Mouse (Mus musculus) heart, embryonic 16.5 days (tissue): ENCODE results near the gene Slc52a3. TPM values are rescaled to one million over a fixed set of nuclear protein-coding genes. Genes with fewer than 3 reads are reported as not detected.
A peak's percentile ranks its signal among the peaks of the same experiment; 100 is the strongest.
"Not testable (repeated sequence)": the region's sequence is repeated elsewhere in the genome, so short reads cannot be mapped to it uniquely, and the experiment has no call there.

ENCODE experiments used
- ATAC-seq: fragments of 200-750 bp; cut with Nextera tagmentation; replicated peaks from 2 replicates; pipeline ENCODE4 v1.8.0; 2017; ENCODE audit warnings: moderate number of reproducible peaks; ENCODE audit not compliant: insufficient read depth, low FRiP score; ENCODE audit errors: extremely low read depth
- H3K27ac ChIP-seq: fragments of 300-500 bp; sonication (generic); 2 replicates; pipeline ENCODE4 v1.5.1; 2014; ENCODE audit warnings: mild to moderate bottlenecking, low read length, control low read depth, moderate library complexity
- H3K27me3 ChIP-seq: fragments of 300-500 bp; sonication (generic); 2 replicates; pipeline ENCODE4 v1.6.1; 2014; ENCODE audit warnings: low read length, mixed read lengths; ENCODE audit not compliant: control insufficient read depth, insufficient read depth
- H3K36me3 ChIP-seq: fragments of 300-500 bp; sonication (generic); 2 replicates; pipeline ENCODE4 v1.6.1; 2014; ENCODE audit not compliant: control insufficient read depth, insufficient read depth
- H3K4me1 ChIP-seq: fragments of 300-500 bp; sonication (generic); 2 replicates; pipeline ENCODE4 v1.6.1; 2014; ENCODE audit warnings: low read length, mixed read lengths; ENCODE audit not compliant: control insufficient read depth, insufficient read depth
- H3K4me2 ChIP-seq: fragments of 300-500 bp; sonication (generic); 2 replicates; pipeline ENCODE4 v1.6.1; 2014; ENCODE audit warnings: low read depth, mild to moderate bottlenecking, control low read depth, low read length
- H3K4me3 ChIP-seq: fragments of 300-500 bp; sonication (generic); 2 replicates; pipeline ENCODE4 v1.5.1; 2014; ENCODE audit warnings: mild to moderate bottlenecking, control low read depth, low read length
- H3K9ac ChIP-seq: fragments of 300-500 bp; sonication (generic); 2 replicates; pipeline ENCODE4 v1.6.1; 2014; ENCODE audit warnings: low read length, control low read depth
- H3K9me3 ChIP-seq: fragments of 300-500 bp; sonication (generic); replicated peaks from 2 replicates; pipeline ENCODE4 v1.6.1; 2016; ENCODE audit warnings: low read length; ENCODE audit not compliant: control insufficient read depth
- WGBS: fragments of 180-500 bp; shearing (Covaris S2); extraction: QIAGEN DNeasy Blood & Tissue Kit; methylation state at CpG from one replicate; pipeline ENCODE4 v1.1.7; 2014; 5-methylcytosine and 5-hydroxymethylcytosine counted together
- polyA plus RNA-seq: library from polyadenylated mRNA; unstranded; fragments of >200 nt; fragmentation: Nextera tagmentation; extraction: Ambion mirVana; gene quantifications from 2 replicates; pipeline ENCODE4 v1.2.1, GENCODE M21; 2015

Gene Slc52a3
- polyA plus RNA-seq, 1 experiment from 2014 or later, result 1.1 TPM

DNA sequence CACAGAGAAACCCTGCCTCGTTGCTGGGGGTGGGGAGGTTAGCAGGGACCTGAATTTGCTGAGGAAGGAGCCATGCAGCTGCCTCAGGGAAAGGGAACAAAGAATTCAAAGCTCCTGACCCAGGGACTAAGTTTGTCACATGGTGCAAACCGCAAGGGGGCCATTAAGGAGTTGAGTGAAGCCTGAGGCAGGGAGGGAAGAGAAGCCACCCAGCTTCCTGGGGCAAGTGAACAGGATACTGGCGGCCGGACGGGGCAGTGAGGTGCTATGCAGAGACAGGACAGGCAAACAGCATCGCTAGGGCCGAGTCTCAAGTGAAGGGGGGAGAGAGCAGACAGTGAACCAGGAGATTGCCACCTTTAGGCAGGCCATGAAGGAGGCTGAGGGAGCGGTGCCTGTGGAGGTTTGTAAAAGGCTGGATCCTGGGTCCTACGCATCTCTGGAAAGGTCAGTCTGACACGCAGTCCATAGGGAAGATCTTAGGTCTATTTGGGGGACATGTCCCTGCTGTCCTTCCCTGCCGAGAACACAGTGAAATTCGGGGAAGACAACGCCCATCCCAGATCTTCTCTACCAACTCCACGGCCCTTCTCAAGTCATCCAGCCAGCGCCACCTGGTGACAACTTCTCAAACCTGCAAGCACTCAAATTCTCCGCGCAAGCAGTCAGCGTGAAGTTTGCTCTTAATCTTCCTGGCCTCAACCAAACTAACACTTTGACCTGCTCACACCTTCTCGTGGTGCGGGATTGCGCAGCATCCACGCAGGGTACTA, 1.8 kb upstream of the Slc52a3 start:
- Histone ChIP-seq H3K9ac (no peak overlapping the region), H3K36me3 (no peaks in the 10 kb centered on the region), H3K27ac (no peak overlapping the region), H3K4me2 (peak overlapping the region; percentile 47), H3K27me3 (peaks cover 44% of the 10 kb centered on the region), H3K9me3 (no peaks in the 10 kb centered on the region), H3K4me1 (peaks cover 3% of the 10 kb centered on the region; the same call in 1 of the 2 replicates), H3K4me3 (no peak overlapping the region; the same call in 1 of the 2 replicates)
- WGBS, result 7% methylated on average over 22 of the region's 22 CpGs
- no peak; the same call in 1 of the 2 replicates for ATAC-seq

DNA sequence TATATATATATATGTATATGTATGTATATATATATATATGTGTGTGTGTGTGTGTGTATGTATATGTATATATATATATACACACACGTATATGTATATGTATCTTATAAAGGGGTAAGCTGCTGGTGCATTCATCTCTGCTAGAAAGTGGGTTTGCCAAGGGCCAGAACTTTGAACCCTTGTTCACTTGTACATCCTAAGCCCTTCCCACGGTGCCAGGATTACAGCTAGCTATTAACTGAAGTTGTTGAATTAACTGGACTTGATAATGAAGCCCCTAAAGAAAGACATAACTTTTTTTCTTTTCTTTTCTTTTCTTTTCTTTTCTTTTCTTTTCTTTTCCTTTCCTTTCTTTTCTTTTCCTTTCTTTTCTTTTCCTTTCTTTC, 872 bp downstream of the Slc52a3 start:
- not testable (repeated sequence) for H3K9me3 ChIP-seq, H3K4me3 ChIP-seq, H3K4me1 ChIP-seq, H3K4me2 ChIP-seq, ATAC-seq, H3K36me3 ChIP-seq, H3K9ac ChIP-seq, H3K27ac ChIP-seq
- H3K27me3 ChIP-seq, result peaks cover 58% of the 10 kb centered on the region
- 60% methylated on average over 2 of the region's 2 CpGs for WGBS

DNA sequence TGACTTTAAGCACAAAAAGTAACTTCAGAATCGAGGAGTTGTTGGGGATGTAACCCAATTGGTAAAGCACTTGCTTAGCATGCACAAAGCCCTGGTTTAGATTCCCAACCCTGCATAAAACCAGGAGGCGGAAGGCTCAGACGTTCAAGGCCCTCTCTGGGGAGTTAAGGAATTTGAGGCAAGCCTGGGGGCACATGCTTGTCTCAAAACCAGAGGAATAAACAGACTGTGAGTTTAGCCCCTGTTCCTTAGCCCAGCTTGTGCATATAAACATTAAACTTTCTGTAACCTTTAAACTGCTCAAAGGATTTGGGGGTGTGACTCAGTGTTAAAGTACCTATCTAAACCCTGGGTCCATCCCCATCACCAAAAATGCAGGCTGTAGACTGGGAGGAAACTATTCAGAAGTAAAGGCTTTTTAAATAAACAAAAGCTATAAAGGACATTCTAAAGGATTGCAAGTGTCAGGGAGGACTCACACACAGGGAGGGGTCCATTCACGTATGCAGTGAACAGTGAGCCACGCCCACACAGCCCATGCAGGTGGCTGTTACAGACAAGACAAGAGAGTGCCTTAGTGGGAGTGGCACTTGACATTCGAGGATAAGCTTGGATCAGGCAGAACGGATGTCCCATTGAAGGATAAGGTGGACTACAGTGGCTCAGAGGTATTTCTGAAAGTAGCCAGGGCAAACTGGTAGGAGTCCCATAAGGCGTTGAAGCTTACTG, 1.6 kb downstream of the Slc52a3 start:
- H3K9me3 ChIP-seq, result no peaks in the 10 kb centered on the region
- no peak for ATAC-seq
- H3K27me3 ChIP-seq, result peaks cover 58% of the 10 kb centered on the region
- no peaks in the 10 kb centered on the region for H3K36me3 ChIP-seq
- H3K4me3 ChIP-seq, result no peak overlapping the region
- H3K4me2 ChIP-seq, result no peak overlapping the region
- H3K4me1 ChIP-seq, result peaks cover 6% of the 10 kb centered on the region; the same call in 1 of the 2 replicates
- H3K9ac ChIP-seq, result no peak overlapping the region
- WGBS, result 49% methylated on average over 8 of the region's 8 CpGs
- no peak overlapping the region for H3K27ac ChIP-seq

DNA sequence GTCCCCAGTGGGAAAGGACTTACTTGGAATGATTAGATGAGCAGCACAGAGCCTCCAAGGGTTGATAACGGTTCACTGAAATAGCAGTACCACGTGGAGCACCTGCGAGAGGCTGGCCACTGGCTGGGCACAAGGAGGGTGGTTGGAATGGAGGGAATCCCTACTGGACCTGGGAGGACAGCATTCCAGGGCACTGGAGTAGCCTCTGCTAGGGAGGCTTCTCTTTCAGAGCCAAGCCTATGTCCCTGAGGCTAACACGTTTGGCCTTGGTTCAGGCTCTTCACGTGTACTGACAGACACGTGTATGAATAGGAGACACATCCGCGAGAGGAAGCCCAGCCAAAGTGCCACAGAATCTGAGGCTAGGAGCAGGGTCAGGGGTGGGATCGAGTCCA, 2.2 kb downstream of the Slc52a3 start:
- Histone ChIP-seq H3K27me3 (peaks cover 54% of the 10 kb centered on the region), H3K4me3 (no peak overlapping the region), H3K27ac (no peak overlapping the region), H3K9me3 (no peaks in the 10 kb centered on the region), H3K4me2 (no peak overlapping the region), H3K36me3 (no peaks in the 10 kb centered on the region), H3K9ac (no peak overlapping the region), H3K4me1 (peaks cover 6% of the 10 kb centered on the region; the same call in 1 of the 2 replicates)
- 55% methylated on average over 9 of the region's 9 CpGs for WGBS
- no peak for ATAC-seq

DNA sequence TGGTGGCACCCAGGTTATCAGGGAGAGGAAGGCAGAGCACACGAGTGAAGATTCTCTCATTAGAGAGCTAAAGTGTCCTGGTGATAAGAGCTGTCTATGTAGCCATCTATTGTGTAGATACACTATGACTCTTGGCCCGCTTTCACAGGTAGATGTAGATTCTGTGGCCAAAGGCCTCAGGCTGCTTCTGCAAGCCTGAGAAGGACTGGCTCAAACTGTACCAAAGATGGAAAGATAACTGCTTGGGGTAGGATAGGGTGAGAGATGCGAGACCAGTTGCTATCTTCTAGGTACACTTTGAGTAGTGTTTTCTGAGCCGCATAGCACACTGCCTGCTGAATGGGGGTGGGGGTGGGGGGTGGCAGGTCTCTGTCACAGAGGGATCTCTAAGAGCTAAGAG, 2.6 kb downstream of the Slc52a3 start:
- H3K36me3 ChIP-seq, result no peaks in the 10 kb centered on the region
- H3K27me3 ChIP-seq, result peaks cover 49% of the 10 kb centered on the region
- ATAC-seq, result no peak
- no peak overlapping the region for H3K4me2 ChIP-seq
- peaks cover 6% of the 10 kb centered on the region; the same call in 1 of the 2 replicates for H3K4me1 ChIP-seq
- H3K9me3 ChIP-seq, result no peaks in the 10 kb centered on the region
- H3K27ac ChIP-seq, result no peak overlapping the region
- H3K4me3 ChIP-seq, result no peak overlapping the region
- 56% methylated on average over 4 of the region's 4 CpGs for WGBS
- H3K9ac ChIP-seq, result no peak overlapping the region

DNA sequence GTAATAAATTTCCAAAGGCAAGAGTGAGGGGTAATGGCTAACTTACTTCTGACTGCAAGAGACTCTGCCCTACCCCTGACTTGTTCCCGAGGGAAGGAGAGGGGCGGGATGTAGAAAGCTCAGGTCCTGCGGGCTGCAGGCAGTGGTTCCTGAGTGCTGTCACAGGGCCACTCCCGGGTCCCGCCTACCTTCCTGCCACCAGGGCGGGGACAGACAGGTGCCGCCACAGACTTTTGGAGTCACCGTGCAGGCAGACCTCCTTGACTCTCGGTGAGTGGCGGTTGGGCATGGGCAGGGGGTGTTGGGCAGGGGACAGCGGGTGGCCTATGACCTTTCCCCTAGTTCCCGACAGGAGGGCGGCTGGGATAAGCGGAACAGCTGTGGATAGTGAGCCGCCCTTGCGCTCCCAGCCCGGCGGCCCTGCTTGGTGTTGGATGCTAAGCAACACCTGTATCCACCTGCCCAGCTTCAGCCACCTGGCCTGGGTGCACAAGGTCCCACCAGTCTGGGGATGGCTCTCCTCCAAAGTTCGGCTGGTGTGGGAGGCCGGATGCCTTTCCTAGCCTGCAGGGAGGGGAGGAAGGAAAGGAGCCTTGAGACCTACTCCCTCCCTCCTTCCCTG, 3.5 kb downstream of the Slc52a3 start:
- Histone ChIP-seq H3K4me2 (peak overlapping the region; percentile 42; the same call in 1 of the 2 replicates), H3K4me3 (no peak overlapping the region), H3K9ac (no peak overlapping the region), H3K36me3 (no peaks in the 10 kb centered on the region), H3K4me1 (peaks cover 6% of the 10 kb centered on the region; the same call in 1 of the 2 replicates), H3K27me3 (peaks cover 47% of the 10 kb centered on the region), H3K9me3 (no peaks in the 10 kb centered on the region), H3K27ac (no peak overlapping the region)
- ATAC-seq, result no peak
- WGBS, result 8% methylated on average over 20 of the region's 20 CpGs

DNA sequence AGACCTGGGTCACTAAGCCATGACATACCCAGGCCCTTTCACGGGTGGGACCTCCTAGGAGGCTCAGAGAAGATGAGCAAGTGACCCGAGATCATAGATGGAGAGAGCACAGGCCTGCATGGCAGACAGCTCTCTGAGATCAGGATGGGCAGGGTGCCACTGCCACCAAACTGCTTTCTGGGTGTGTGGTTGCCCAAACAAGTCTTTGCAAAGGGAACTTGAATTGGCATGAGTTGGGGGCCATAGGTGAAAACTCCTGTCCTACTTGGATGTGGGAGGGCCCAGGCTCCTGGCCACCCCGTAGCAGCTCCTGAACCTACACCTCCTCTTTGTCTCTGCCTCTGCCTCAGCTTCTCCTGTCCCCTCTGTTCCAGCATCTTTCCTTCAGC, 4.0 kb downstream of the Slc52a3 start:
- Histone ChIP-seq H3K27ac (no peak overlapping the region), H3K9ac (no peak overlapping the region), H3K4me1 (peaks cover 4% of the 10 kb centered on the region; the same call in 1 of the 2 replicates), H3K27me3 (peaks cover 43% of the 10 kb centered on the region), H3K36me3 (no peaks in the 10 kb centered on the region), H3K4me2 (no peak overlapping the region), H3K9me3 (no peaks in the 10 kb centered on the region), H3K4me3 (no peak overlapping the region)
- no peak for ATAC-seq
- 46% methylated on average over 3 of the region's 3 CpGs for WGBS

DNA sequence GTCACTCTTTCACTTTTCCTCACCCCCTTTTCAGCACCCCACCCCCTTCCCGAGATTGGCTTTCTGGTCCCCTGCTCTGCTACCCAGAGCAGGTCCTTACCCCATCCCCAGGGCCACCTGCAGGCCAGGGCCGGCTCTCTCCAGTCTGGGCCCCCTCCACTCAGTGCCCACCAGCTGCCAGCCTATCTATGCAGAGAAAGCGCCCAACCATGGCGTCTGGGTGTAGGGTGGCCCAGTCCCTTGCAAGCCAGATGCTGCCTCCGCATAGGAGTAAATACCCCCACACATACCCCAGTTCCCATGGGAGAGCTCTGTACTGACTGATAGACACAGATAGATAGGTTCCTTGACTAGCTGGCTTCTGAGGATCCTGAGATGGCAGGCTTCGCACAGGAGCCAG, 4.4 kb downstream of the Slc52a3 start:
- ATAC-seq, result no peak
- Histone ChIP-seq H3K9me3 (no peaks in the 10 kb centered on the region), H3K4me2 (no peak overlapping the region), H3K4me1 (peaks cover 4% of the 10 kb centered on the region; the same call in 1 of the 2 replicates), H3K27ac (no peak overlapping the region), H3K36me3 (no peaks in the 10 kb centered on the region), H3K4me3 (no peak overlapping the region), H3K9ac (no peak overlapping the region), H3K27me3 (peaks cover 43% of the 10 kb centered on the region)
- WGBS, result 54% methylated on average over 6 of the region's 6 CpGs

DNA sequence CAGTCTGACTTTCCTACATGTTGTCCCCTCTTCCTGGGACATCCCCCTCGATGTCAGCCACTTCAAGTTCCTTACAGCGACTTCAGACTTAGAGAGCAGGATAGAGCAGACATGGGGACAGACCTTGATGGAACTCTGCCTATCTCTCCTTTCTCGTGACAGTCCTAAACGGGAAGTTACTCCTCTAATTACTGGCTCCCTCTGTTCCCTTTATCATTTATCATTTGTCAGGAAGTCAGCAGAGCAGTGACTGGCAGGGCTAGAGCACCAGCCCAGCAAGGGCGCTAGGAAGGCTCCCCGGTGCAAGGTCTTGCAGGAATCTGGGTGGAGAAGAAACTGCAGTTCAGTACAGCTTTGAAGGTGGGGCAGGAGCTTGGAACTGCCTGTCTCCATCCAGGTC, 6.2 kb downstream of the Slc52a3 start:
- Histone ChIP-seq H3K9ac (no peak overlapping the region), H3K36me3 (no peaks in the 10 kb centered on the region), H3K4me3 (no peak overlapping the region), H3K9me3 (no peaks in the 10 kb centered on the region), H3K4me2 (no peak overlapping the region), H3K27ac (no peak overlapping the region), H3K4me1 (peaks cover 4% of the 10 kb centered on the region; the same call in 1 of the 2 replicates), H3K27me3 (peaks cover 30% of the 10 kb centered on the region)
- 32% methylated on average over 6 of the region's 6 CpGs for WGBS
- ATAC-seq, result no peak
